Mouse (Mus musculus): ENCODE measurements around the gene Tob2. TPM values are rescaled to one million over a fixed set of nuclear protein-coding genes. Genes with fewer than 3 reads are reported as not detected.

The Tob2 gene
- polyA plus RNA-seq, 1 experiment = 35.8 TPM

- no peak for TF ChIP-seq CTCF (IDR thresholded peaks at IDR 0.05; ENCODE audit: insufficient read depth, low read length)
- TF ChIP-seq POLR2A (IDR thresholded peaks at IDR 0.05; ENCODE audit: borderline replicate concordance, extremely low read depth, low read depth, low read length) = no peak
- no peak for DNase-seq
- 67% methylated on average over 2 of the region's 2 CpGs for whole genome bisulfite sequencing
- Histone ChIP-seq H3K4me3 (replicated peaks; ENCODE audit: extremely low read depth, low read depth, low read length) (no peak overlapping the region), H3K4me1 (ENCODE audit: control insufficient read depth, insufficient read depth, low read length) (peaks cover 46% of the 10 kb centered on the region)
Measured at GRCm38 (mm10) chr15:81808799-81809198, 49.8 kb downstream of the Tob2 start.

DNA sequence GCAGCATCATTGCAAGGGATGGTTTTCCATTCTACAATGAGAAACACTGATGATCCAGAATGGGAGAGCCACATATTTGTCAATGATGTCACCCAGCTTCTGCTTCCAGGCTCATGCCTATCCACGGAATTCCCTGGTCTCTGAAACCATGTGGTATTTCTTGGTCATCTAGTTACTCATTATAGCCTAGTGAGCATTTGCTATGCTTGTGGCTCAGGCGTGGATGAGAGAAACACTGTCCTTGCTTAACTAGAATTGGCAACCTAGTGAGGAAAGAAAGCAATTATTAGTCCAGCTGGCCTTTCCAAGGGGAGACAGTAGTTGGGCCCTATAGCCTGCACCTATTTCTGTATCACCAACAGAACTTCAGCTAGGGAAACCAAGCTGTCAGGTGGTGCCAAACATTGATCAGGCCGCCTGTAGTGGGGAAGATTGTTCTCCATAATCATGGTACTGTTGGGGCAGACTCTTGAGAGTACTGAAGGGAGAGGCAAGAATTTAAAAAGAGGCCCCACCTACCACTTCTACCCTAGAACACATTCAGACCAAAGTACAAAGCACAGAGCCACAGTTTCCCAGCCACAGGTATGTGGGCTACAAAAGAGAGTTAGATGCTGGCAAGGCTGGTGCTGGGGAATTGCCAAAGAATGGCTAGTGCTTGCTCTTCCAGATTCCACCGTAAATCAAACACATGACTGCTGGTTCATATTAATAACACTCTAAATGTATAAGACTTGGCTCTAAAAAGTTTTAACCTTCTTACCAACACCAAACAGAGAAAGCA is 51.8 kb downstream of the Tob2 start:
- TF ChIP-seq POLR2A (IDR thresholded peaks at IDR 0.05; ENCODE audit: borderline replicate concordance, extremely low read depth, low read depth, low read length) = no peak
- TF ChIP-seq CTCF (IDR thresholded peaks at IDR 0.05; ENCODE audit: insufficient read depth, low read length) = no peak
- 58% methylated on average over 4 of the region's 4 CpGs for WGBS
- DNase-seq = peak; percentile 66
- Histone ChIP-seq H3K4me3 (replicated peaks; ENCODE audit: extremely low read depth, low read depth, low read length) (no peak overlapping the region), H3K4me1 (ENCODE audit: control insufficient read depth, insufficient read depth, low read length) (peaks cover 42% of the 10 kb centered on the region)

DNA sequence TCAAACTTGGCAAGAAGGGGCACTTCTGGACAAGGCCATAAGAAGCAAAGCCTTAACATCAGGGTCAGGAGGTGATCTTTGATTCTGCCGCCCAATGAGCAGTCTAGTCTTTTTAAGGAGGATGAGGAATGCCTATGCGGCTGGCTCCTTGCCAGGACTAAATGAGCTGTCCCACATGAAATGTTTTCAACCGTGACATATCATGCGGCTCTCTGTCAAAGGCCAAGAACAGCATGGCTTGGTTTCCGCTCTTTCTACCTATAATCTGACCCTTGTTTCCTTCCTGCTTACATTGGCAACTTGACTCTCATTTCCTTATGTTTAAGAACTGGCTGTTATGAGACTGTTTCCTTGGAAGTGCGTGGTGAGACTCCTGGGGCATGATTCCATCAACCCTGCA is 53.0 kb downstream of the Tob2 start:
- Histone ChIP-seq H3K4me3 (replicated peaks; ENCODE audit: extremely low read depth, low read depth, low read length) (no peak overlapping the region), H3K4me1 (ENCODE audit: control insufficient read depth, insufficient read depth, low read length) (peaks cover 42% of the 10 kb centered on the region)
- WGBS = 14% methylated on average over 6 of the region's 6 CpGs
- no peak for DNase-seq
- no peak for TF ChIP-seq CTCF (IDR thresholded peaks at IDR 0.05; ENCODE audit: insufficient read depth, low read length)

- DNase-seq = no peak
- TF ChIP-seq CTCF (IDR thresholded peaks at IDR 0.05; ENCODE audit: insufficient read depth, low read length) = no peak
- TF ChIP-seq POLR2A (IDR thresholded peaks at IDR 0.05; ENCODE audit: borderline replicate concordance, extremely low read depth, low read depth, low read length) = no peak
- Histone ChIP-seq H3K4me3 (replicated peaks; ENCODE audit: extremely low read depth, low read depth, low read length) (no peak overlapping the region), H3K4me1 (ENCODE audit: control insufficient read depth, insufficient read depth, low read length) (peaks cover 41% of the 10 kb centered on the region)
- WGBS = 32% methylated on average over 3 of the region's 3 CpGs
Measured at GRCm38 (mm10) chr15:81804883-81805282, 53.7 kb downstream of the Tob2 start.

DNA sequence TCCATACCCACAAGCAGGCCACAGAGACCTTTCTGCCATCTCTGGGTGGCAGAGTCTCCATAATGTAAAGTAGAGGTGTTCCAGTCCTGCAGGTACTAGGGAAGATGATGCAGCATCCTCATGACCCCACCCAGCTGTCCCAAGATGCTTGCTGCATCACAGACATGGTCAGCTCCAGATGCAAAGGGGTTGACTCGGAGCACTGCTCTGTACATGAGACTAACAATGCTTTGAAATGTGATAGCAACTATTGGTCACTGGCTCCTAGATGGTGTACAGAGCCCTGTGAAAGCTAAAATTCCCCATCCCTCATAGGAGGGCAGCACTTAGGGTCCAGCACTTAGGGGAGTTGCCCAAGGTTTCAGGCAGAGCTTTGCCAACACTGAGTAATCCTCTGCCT is 54.4 kb downstream of the Tob2 start:
- TF ChIP-seq POLR2A (IDR thresholded peaks at IDR 0.05; ENCODE audit: borderline replicate concordance, extremely low read depth, low read depth, low read length) (no peak), CTCF (IDR thresholded peaks at IDR 0.05; ENCODE audit: insufficient read depth, low read length) (no peak)
- no peak for DNase-seq
- Histone ChIP-seq H3K4me3 (replicated peaks; ENCODE audit: extremely low read depth, low read depth, low read length) (peak overlapping the region; percentile 14), H3K4me1 (ENCODE audit: control insufficient read depth, insufficient read depth, low read length) (peaks cover 35% of the 10 kb centered on the region)
- WGBS = 74% methylated on average over 1 of the region's 1 CpGs

GRCm38 (mm10) chr15:81803425-81803951 is 55.1 kb downstream of the Tob2 start:
- TF ChIP-seq CTCF (IDR thresholded peaks at IDR 0.05; ENCODE audit: insufficient read depth, low read length) = no peak
- no peak for TF ChIP-seq POLR2A (IDR thresholded peaks at IDR 0.05; ENCODE audit: borderline replicate concordance, extremely low read depth, low read depth, low read length)
- 48% methylated on average over 4 of the region's 4 CpGs for WGBS
- no peak for DNase-seq
- Histone ChIP-seq H3K4me3 (replicated peaks; ENCODE audit: extremely low read depth, low read depth, low read length) (peak overlapping the region; percentile 74), H3K4me1 (ENCODE audit: control insufficient read depth, insufficient read depth, low read length) (peaks cover 31% of the 10 kb centered on the region)

DNA sequence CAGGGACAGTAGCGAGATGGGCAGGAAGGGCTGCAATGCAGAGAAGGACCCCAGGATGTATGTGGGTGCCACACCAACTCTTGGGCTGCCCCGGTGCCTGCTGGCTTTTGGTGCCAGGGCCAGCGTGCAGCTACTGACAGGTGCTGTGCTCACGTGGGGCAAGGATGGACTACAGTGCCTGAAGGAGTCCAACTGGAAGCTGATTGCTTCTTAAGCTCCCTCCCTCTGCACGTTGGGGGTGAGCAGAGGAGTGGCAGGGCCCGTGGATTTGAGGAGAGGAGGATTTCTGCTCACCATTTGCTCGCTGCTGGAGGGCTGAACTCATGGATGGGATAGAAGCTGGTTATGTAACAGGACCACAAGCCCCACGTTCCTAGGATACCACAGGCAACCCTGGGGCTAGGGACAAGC is 55.6 kb downstream of the Tob2 start:
- Histone ChIP-seq H3K4me1 (ENCODE audit: control insufficient read depth, insufficient read depth, low read length) (peaks cover 31% of the 10 kb centered on the region), H3K4me3 (replicated peaks; ENCODE audit: extremely low read depth, low read depth, low read length) (peak overlapping the region; percentile 74)
- TF ChIP-seq POLR2A (IDR thresholded peaks at IDR 0.05; ENCODE audit: borderline replicate concordance, extremely low read depth, low read depth, low read length) = peak; percentile 37; the same call in 1 of the 2 replicates
- TF ChIP-seq CTCF (IDR thresholded peaks at IDR 0.05; ENCODE audit: insufficient read depth, low read length) = no peak
- WGBS = 16% methylated on average over 8 of the region's 8 CpGs
- DNase-seq = no peak

GRCm38 (mm10) chr15:81802001-81802890 is 56.4 kb downstream of the Tob2 start, which contains the start of gene Tef:
Gene Tef (plus strand): TSS chr15:81802421.
- H3K4me3 ChIP-seq (replicated peaks; ENCODE audit: extremely low read depth, low read depth, low read length) = peak within 1 kb of the TSS; percentile 74
- 13% methylated on average over 19 of the region's 19 CpGs for WGBS
- H3K4me1 ChIP-seq (ENCODE audit: control insufficient read depth, insufficient read depth, low read length) = peaks cover 30% of the 10 kb centered on the region
- DNase-seq = peak; percentile 99
- TF ChIP-seq CTCF (IDR thresholded peaks at IDR 0.05; ENCODE audit: insufficient read depth, low read length) (no peak), POLR2A (IDR thresholded peaks at IDR 0.05; ENCODE audit: borderline replicate concordance, extremely low read depth, low read depth, low read length) (peak; percentile 81; the same call in 1 of the 2 replicates)

DNA sequence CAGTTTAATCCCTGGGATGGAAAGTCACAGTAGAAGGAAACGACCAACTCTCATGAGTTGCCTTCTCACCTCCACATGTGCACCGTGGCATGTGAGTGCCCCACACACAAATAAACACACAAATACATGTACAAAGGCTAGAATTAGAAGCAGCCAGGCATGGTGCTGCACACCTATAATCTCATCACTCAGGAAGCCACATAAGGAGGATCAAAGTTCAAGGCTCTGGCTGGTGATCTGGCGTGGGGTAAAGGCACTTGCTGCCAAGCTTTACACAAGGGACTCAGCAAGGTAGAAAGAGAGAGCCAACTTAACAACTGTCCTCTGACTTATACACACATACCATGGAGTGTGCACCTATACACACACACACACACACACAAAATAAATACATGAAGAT is 58.2 kb downstream of the Tob2 start:
- no peak for TF ChIP-seq POLR2A (IDR thresholded peaks at IDR 0.05; ENCODE audit: borderline replicate concordance, extremely low read depth, low read depth, low read length)
- TF ChIP-seq CTCF (IDR thresholded peaks at IDR 0.05; ENCODE audit: insufficient read depth, low read length) = no peak
- WGBS = 62% methylated on average over 3 of the region's 3 CpGs
- no peak for DNase-seq
- Histone ChIP-seq H3K4me3 (replicated peaks; ENCODE audit: extremely low read depth, low read depth, low read length) (no peak overlapping the region), H3K4me1 (ENCODE audit: control insufficient read depth, insufficient read depth, low read length) (peaks cover 15% of the 10 kb centered on the region)
